Mouse (Mus musculus) urinary bladder, postnatal 4 days (tissue): ENCODE measurements around the gene Pard6a.
A peak's percentile ranks its signal among the peaks of the same experiment; 100 is the strongest.

Experiments
- DNase-seq, 2 experiments: peaks; one replicate each; pipeline ENCODE4 v3.0.0; 2021 to 2022; ENCODE audit warnings: low spot score in 2 of 2

The Pard6a gene

GRCm38 (mm10) chr8:105700966-105701824 lies at the start of gene Pard6a, which contains the start of gene Acd:
Gene Pard6a (plus strand): TSS chr8:105701148.
Gene Acd (minus strand): TSS chr8:105701102.
- DNase-seq = peak; percentile 91 to 96

GRCm38 (mm10) chr8:105657641-105658040 lies 43.3 kb upstream of the Pard6a start:
- DNase-seq = no peak

- no peak for DNase-seq
These were observed 39.8 kb upstream of the Pard6a start for GRCm38 (mm10) chr8:105661167-105661566.

- no peak for DNase-seq
These were observed 23.1 kb upstream of the Pard6a start for GRCm38 (mm10) chr8:105677891-105678290.

- DNase-seq = no peak
These were observed 15.6 kb upstream of the Pard6a start for GRCm38 (mm10) chr8:105685325-105685724.

- DNase-seq = no peak
These were observed 15.1 kb upstream of the Pard6a start, which contains the start of gene Carmil2 for GRCm38 (mm10) chr8:105685796-105686308. Gene Carmil2 (plus strand): TSS chr8:105686274.

- DNase-seq = no peak
These were observed 14.4 kb upstream of the Pard6a start for GRCm38 (mm10) chr8:105686551-105686950.

GRCm38 (mm10) chr8:105687512-105687911 lies 13.4 kb upstream of the Pard6a start:
- no peak for DNase-seq

- no peak for DNase-seq
These were observed 12.7 kb upstream of the Pard6a start for GRCm38 (mm10) chr8:105688242-105688752.

GRCm38 (mm10) chr8:105689256-105689982 lies 11.5 kb upstream of the Pard6a start:
- DNase-seq = no peak

- no peak for DNase-seq
These were observed 11.0 kb upstream of the Pard6a start for GRCm38 (mm10) chr8:105689983-105690360.

- no peak for DNase-seq
These were observed 10.0 kb upstream of the Pard6a start for GRCm38 (mm10) chr8:105690978-105691377.

GRCm38 (mm10) chr8:105692449-105693182 lies 8.3 kb upstream of the Pard6a start:
- no peak for DNase-seq

GRCm38 (mm10) chr8:105693648-105694047 lies 7.3 kb upstream of the Pard6a start:
- DNase-seq = peak in 1 of 2 experiments; percentile 60

- DNase-seq = no peak
These were observed 6.7 kb upstream of the Pard6a start for GRCm38 (mm10) chr8:105694051-105694799.

GRCm38 (mm10) chr8:105695080-105695780 lies 5.7 kb upstream of the Pard6a start:
- no peak for DNase-seq

GRCm38 (mm10) chr8:105697196-105697780 lies 3.7 kb upstream of the Pard6a start:
- no peak for DNase-seq

- no peak for DNase-seq
These were observed 2.2 kb upstream of the Pard6a start for GRCm38 (mm10) chr8:105698734-105699133.

- DNase-seq = no peak
These were observed 1.3 kb upstream of the Pard6a start for GRCm38 (mm10) chr8:105699488-105700215.
